Mouse (Mus musculus) ES-Bruce4 (cell line): ENCODE results near the gene Dner. TPM values are rescaled to one million over a fixed set of nuclear protein-coding genes. Genes with fewer than 3 reads are reported as not detected.

Source experiments
- H3K27ac ChIP-seq: 2 replicates; pipeline ENCODE4 v1.5.1; 2012; ENCODE audit warnings: low read length, inconsistent platforms; ENCODE audit not compliant: insufficient read depth
- H3K27me3 ChIP-seq: 2 replicates; pipeline ENCODE4 v1.6.1; 2012; ENCODE audit warnings: mild to moderate bottlenecking, low read length, inconsistent platforms; ENCODE audit not compliant: control insufficient read depth, poor library complexity, insufficient read depth, severe bottlenecking
- H3K36me3 ChIP-seq: 2 replicates; pipeline ENCODE4 v1.6.1; 2012; ENCODE audit warnings: inconsistent platforms, mild to moderate bottlenecking, low read length, moderate library complexity; ENCODE audit not compliant: control insufficient read depth, poor library complexity, insufficient read depth, severe bottlenecking
- H3K4me1 ChIP-seq: one replicate; pipeline ENCODE4 v1.8.1; 2011; ENCODE audit warnings: low read length; ENCODE audit not compliant: control insufficient read depth, insufficient read depth
- H3K4me3 ChIP-seq: 2 replicates; pipeline ENCODE4 v1.5.1; 2011; ENCODE audit warnings: low read depth, mild to moderate bottlenecking, low read length
- H3K9ac ChIP-seq: 2 replicates; pipeline ENCODE4 v1.6.1; 2012; ENCODE audit warnings: low read depth, mild to moderate bottlenecking, inconsistent platforms; ENCODE audit not compliant: poor library complexity, severe bottlenecking
- H3K9me3 ChIP-seq: replicated peaks from 2 replicates; pipeline ENCODE4 v1.6.1; 2012; ENCODE audit warnings: mild to moderate bottlenecking, low read length, inconsistent platforms; ENCODE audit not compliant: control insufficient read depth, poor library complexity, insufficient read depth, severe bottlenecking
- CTCF ChIP-seq: IDR thresholded peaks from one replicate; pipeline ENCODE4 v1.8.1; 2011; ENCODE audit warnings: low read depth, low read length
- EP300 ChIP-seq: IDR thresholded peaks from 2 replicates; pipeline ENCODE4 v1.6.1; 2011; ENCODE audit warnings: low read depth, low read length; ENCODE audit not compliant: insufficient read depth
- POLR2A ChIP-seq: IDR thresholded peaks from one replicate; pipeline ENCODE4 v1.8.1; 2011; ENCODE audit warnings: low read length; ENCODE audit not compliant: insufficient read depth
- polyA plus RNA-seq: library from polyadenylated mRNA; stranded (reverse); fragments of >200 nt; gene quantifications from 2 replicates; pipeline ENCODE4 v1.2.4, GENCODE M21; 2011; ENCODE audit warnings: low read depth; ENCODE audit not compliant: missing spikeins, insufficient read depth, insufficient read length

Gene Dner
- polyA plus RNA-seq, 1 experiment = 9.5 TPM

GRCm38 (mm10) chr1:84443640-84444039 is 252.4 kb downstream of the Dner start:
- H3K9ac ChIP-seq = no peak overlapping the region
- no peaks in the 10 kb centered on the region for H3K27me3 ChIP-seq
- no peak overlapping the region for H3K4me3 ChIP-seq
- no peaks in the 10 kb centered on the region for H3K36me3 ChIP-seq
- no peak overlapping the region for H3K27ac ChIP-seq
- no peaks in the 10 kb centered on the region for H3K9me3 ChIP-seq
- TF ChIP-seq CTCF = no peak
- no peak for TF ChIP-seq POLR2A
- TF ChIP-seq EP300 = no peak
- no peaks in the 10 kb centered on the region for H3K4me1 ChIP-seq

GRCm38 (mm10) chr1:84443050-84443449 is 253.0 kb downstream of the Dner start:
- no peak overlapping the region for H3K9ac ChIP-seq

GRCm38 (mm10) chr1:84441419-84441818 is 254.6 kb downstream of the Dner start:
- Histone ChIP-seq H3K36me3 (no peaks in the 10 kb centered on the region), H3K27ac (no peak overlapping the region), H3K4me3 (no peak overlapping the region), H3K9me3 (no peaks in the 10 kb centered on the region), H3K9ac (no peak overlapping the region), H3K4me1 (no peaks in the 10 kb centered on the region), H3K27me3 (no peaks in the 10 kb centered on the region)
- no peak for TF ChIP-seq EP300
- no peak for TF ChIP-seq CTCF
- TF ChIP-seq POLR2A = no peak

More at GRCm38 (mm10) chr1:84443050-84443449, 253.0 kb downstream of the Dner start:
- TF ChIP-seq EP300 (no peak), CTCF (no peak), POLR2A (no peak)
- no peaks in the 10 kb centered on the region for H3K4me1 ChIP-seq
- no peak overlapping the region for H3K4me3 ChIP-seq
- H3K27ac ChIP-seq = no peak overlapping the region
- H3K27me3 ChIP-seq = no peaks in the 10 kb centered on the region
- no peaks in the 10 kb centered on the region for H3K9me3 ChIP-seq
- no peaks in the 10 kb centered on the region for H3K36me3 ChIP-seq

- Histone ChIP-seq H3K27me3 (no peaks in the 10 kb centered on the region), H3K4me3 (no peak overlapping the region), H3K4me1 (no peaks in the 10 kb centered on the region), H3K27ac (no peak overlapping the region), H3K36me3 (no peaks in the 10 kb centered on the region), H3K9ac (no peak overlapping the region), H3K9me3 (no peaks in the 10 kb centered on the region)
- TF ChIP-seq EP300 = no peak
- no peak for TF ChIP-seq POLR2A
- no peak for TF ChIP-seq CTCF
These were observed 258.5 kb downstream of the Dner start for GRCm38 (mm10) chr1:84437565-84437964.

GRCm38 (mm10) chr1:84436281-84436680 is 259.7 kb downstream of the Dner start:
- Histone ChIP-seq H3K4me3 (no peak overlapping the region), H3K4me1 (no peaks in the 10 kb centered on the region), H3K36me3 (no peaks in the 10 kb centered on the region), H3K9ac (no peak overlapping the region), H3K27me3 (no peaks in the 10 kb centered on the region), H3K27ac (no peak overlapping the region), H3K9me3 (no peaks in the 10 kb centered on the region)
- TF ChIP-seq EP300 = no peak
- no peak for TF ChIP-seq POLR2A
- TF ChIP-seq CTCF = no peak

- Histone ChIP-seq H3K36me3 (no peaks in the 10 kb centered on the region), H3K9ac (no peak overlapping the region), H3K4me1 (no peaks in the 10 kb centered on the region), H3K27ac (no peak overlapping the region), H3K4me3 (no peak overlapping the region), H3K27me3 (no peaks in the 10 kb centered on the region), H3K9me3 (no peaks in the 10 kb centered on the region)
- TF ChIP-seq POLR2A = no peak
These were observed 262.6 kb downstream of the Dner start for GRCm38 (mm10) chr1:84433291-84433980.
